Mouse (Mus musculus): ENCODE data around the gene Lrmp. TPM values are rescaled to one million over a fixed set of nuclear protein-coding genes. Genes with fewer than 3 reads are reported as not detected.

The Lrmp gene
- polyA plus RNA-seq, 1 experiment from 2014 or later = 4.8 TPM

- H3K27ac ChIP-seq = no peak overlapping the region
- 54% methylated on average over 5 of the region's 5 CpGs for WGBS
- peaks cover 10% of the 10 kb centered on the region; the same call in 1 of the 2 replicates for H3K4me1 ChIP-seq
- no peaks in the 10 kb centered on the region for H3K27me3 ChIP-seq (ENCODE audit: insufficient read depth, poor library complexity, severe bottlenecking)
- H3K9me3 ChIP-seq = peaks cover 7% of the 10 kb centered on the region; the same call in 1 of the 2 replicates
- no peaks in the 10 kb centered on the region for H3K36me3 ChIP-seq
- DNase-seq (ENCODE audit: low spot score) = no peak
- no peak overlapping the region for H3K4me3 ChIP-seq
These were observed 45.1 kb downstream of the Lrmp start for GRCm38 (mm10) chr6:145160581-145160980.

DNA sequence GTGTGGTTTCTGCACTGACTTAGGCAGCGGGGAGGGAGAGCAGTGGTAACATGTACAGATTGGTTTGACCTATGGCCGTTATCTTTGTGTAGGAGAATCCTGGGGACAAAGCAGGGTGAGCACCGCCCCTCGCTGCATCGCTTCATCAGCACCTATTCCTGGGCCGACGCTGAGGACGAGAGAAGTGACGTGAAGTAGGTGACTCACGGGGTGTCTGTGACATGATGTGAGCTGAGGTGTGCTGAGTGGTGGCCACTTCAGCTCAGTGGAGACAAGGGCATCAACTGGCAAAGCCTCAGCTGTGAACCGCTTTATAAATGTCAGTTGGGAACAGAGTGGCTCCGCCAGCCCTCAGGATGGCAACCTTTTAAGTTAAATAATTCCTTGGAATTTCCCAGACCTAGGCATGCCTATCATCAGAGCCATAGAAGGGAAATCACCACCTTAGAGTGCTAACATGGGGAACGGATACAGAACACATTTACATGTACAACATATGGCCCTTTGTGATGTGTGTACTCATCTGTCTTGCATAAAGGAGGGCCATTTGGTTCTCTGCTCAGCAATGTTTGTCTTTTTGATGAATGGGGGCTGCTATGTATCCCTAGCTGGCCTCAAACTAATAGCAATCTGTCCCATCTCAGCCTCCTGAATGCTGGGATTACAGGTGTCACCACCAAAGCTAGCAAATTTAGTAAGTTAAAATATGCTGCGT lies 56.6 kb downstream of the Lrmp start:
- no peaks in the 10 kb centered on the region for H3K9me3 ChIP-seq
- H3K4me1 ChIP-seq = peaks cover 61% of the 10 kb centered on the region
- H3K4me3 ChIP-seq = peak overlapping the region; percentile 22
- peaks cover 28% of the 10 kb centered on the region for H3K27me3 ChIP-seq (ENCODE audit: insufficient read depth, poor library complexity, severe bottlenecking)
- no peaks in the 10 kb centered on the region for H3K36me3 ChIP-seq
- 46% methylated on average over 14 of the region's 14 CpGs for WGBS
- peak; percentile 87 for DNase-seq (ENCODE audit: low spot score)
- H3K27ac ChIP-seq = peak overlapping the region; percentile 56

- peak; percentile 89 for DNase-seq (ENCODE audit: low spot score)
- Histone ChIP-seq H3K4me1 (peaks cover 64% of the 10 kb centered on the region), H3K27me3 (ENCODE audit: insufficient read depth, poor library complexity, severe bottlenecking) (peaks cover 44% of the 10 kb centered on the region), H3K36me3 (no peaks in the 10 kb centered on the region), H3K27ac (peak overlapping the region; percentile 76), H3K9me3 (no peaks in the 10 kb centered on the region), H3K4me3 (peak overlapping the region; percentile 10; the same call in 1 of the 2 replicates)
- WGBS = 2% methylated on average over 11 of the region's 11 CpGs
These were observed 58.3 kb downstream of the Lrmp start for GRCm38 (mm10) chr6:145173781-145174191.

GRCm38 (mm10) chr6:145175571-145175981 lies 60.1 kb downstream of the Lrmp start:
- H3K4me1 ChIP-seq = peaks cover 70% of the 10 kb centered on the region
- peaks cover 44% of the 10 kb centered on the region for H3K27me3 ChIP-seq (ENCODE audit: insufficient read depth, poor library complexity, severe bottlenecking)
- WGBS = 34% methylated on average over 9 of the region's 9 CpGs
- H3K36me3 ChIP-seq = no peaks in the 10 kb centered on the region
- no peak overlapping the region for H3K27ac ChIP-seq
- H3K4me3 ChIP-seq = peak overlapping the region; percentile 32
- no peaks in the 10 kb centered on the region for H3K9me3 ChIP-seq
- no peak for DNase-seq (ENCODE audit: low spot score)

DNA sequence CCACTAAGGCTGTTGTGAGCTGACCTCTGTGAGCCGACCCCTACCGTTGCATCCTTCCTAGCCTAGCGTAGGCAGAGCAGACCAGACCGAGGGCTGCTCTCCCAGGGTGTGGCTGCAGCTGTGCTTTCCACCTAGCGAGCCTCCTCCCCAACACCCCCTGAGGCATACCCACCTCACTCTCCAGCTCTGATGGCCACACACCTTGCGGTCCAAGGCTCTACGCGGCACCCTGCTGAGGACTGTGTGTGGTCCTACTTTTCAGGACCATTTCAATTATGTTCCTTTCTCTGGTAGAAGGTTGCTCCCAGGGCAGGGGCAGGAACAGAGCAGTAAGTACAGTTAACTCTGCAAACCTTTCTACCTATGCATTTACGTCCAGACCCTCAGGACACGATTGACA lies 61.0 kb downstream of the Lrmp start:
- DNase-seq (ENCODE audit: low spot score) = no peak
- Histone ChIP-seq H3K9me3 (no peaks in the 10 kb centered on the region), H3K27ac (no peak overlapping the region), H3K4me1 (peaks cover 70% of the 10 kb centered on the region), H3K4me3 (no peak overlapping the region), H3K36me3 (no peaks in the 10 kb centered on the region), H3K27me3 (ENCODE audit: insufficient read depth, poor library complexity, severe bottlenecking) (peaks cover 44% of the 10 kb centered on the region)
- 46% methylated on average over 10 of the region's 10 CpGs for WGBS

DNA sequence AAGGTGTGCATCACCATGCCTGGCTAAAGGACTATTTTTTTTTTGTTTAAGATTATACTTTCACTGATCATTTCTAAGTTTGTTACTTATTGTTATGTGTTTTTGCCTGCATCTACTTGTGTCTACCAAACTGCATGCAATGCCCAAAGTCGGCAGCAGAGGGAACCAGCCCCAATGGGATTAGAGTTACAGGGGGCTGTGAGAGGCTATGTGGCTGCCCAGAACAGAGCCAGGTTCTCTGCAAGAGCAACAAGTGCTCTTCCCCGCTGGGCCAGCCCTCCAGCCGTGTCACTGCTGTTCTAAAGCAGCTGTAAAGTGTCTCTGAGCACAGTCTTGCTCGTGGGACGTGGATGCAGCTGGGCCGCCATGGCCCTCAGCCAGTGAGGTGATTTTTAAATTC lies 64.2 kb downstream of the Lrmp start:
- no peak overlapping the region for H3K27ac ChIP-seq
- H3K36me3 ChIP-seq = no peaks in the 10 kb centered on the region
- 26% methylated on average over 6 of the region's 6 CpGs for WGBS
- DNase-seq (ENCODE audit: low spot score) = no peak
- no peaks in the 10 kb centered on the region for H3K9me3 ChIP-seq
- peaks cover 39% of the 10 kb centered on the region for H3K27me3 ChIP-seq (ENCODE audit: insufficient read depth, poor library complexity, severe bottlenecking)
- H3K4me3 ChIP-seq = no peak overlapping the region
- H3K4me1 ChIP-seq = peaks cover 46% of the 10 kb centered on the region

DNA sequence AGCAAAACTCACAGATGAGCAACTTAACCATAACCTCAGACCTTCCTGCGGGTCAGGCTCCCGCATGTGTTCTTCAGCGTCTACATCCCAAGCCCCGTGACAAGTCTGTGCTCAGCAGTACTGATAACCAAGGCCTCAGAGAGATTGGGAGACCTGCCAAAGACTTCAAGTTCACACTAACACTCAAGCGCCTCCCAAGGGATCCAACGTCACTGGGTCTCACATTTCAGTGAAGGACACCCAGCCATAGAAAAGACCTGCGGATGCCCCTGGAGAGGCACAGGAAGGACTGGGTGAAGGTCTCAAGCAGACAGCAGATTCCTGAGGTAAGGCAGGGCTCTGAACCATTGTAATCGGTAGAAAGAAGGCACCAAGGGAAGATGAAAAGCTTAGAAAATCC lies 66.6 kb downstream of the Lrmp start:
- Histone ChIP-seq H3K27me3 (ENCODE audit: insufficient read depth, poor library complexity, severe bottlenecking) (peaks cover 15% of the 10 kb centered on the region), H3K27ac (peak overlapping the region; percentile 64; the same call in 1 of the 2 replicates), H3K36me3 (no peaks in the 10 kb centered on the region), H3K4me1 (peaks cover 22% of the 10 kb centered on the region), H3K9me3 (no peaks in the 10 kb centered on the region), H3K4me3 (peak overlapping the region; percentile 0)
- DNase-seq (ENCODE audit: low spot score) = peak; percentile 83
- 32% methylated on average over 8 of the region's 8 CpGs for WGBS

DNA sequence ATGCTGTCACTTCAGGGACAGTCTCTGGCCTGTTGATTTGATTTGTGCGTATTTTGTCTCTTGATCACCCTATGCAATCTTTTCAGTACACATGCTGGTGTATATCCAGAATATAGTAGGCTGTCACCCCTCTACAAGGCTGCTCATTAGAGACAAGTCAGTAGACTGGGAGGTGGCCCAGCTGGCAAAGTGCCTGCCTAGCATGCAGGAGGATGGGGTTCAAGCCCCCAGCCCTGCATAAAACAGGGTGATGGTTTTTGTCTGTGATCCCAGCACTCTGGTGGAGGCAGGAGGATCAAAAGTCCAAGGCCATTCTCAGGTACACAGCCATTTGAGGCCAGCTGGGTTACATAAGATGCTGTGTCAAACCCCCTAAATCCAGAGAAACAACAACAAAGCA lies 70.6 kb downstream of the Lrmp start:
- H3K36me3 ChIP-seq = no peaks in the 10 kb centered on the region
- peaks cover 11% of the 10 kb centered on the region for H3K4me1 ChIP-seq
- peaks cover 15% of the 10 kb centered on the region for H3K27me3 ChIP-seq (ENCODE audit: insufficient read depth, poor library complexity, severe bottlenecking)
- no peak overlapping the region for H3K4me3 ChIP-seq
- no peak for DNase-seq (ENCODE audit: low spot score)
- H3K27ac ChIP-seq = no peak overlapping the region
- 87% methylated on average over 1 of the region's 1 CpGs for WGBS
- no peaks in the 10 kb centered on the region for H3K9me3 ChIP-seq

DNA sequence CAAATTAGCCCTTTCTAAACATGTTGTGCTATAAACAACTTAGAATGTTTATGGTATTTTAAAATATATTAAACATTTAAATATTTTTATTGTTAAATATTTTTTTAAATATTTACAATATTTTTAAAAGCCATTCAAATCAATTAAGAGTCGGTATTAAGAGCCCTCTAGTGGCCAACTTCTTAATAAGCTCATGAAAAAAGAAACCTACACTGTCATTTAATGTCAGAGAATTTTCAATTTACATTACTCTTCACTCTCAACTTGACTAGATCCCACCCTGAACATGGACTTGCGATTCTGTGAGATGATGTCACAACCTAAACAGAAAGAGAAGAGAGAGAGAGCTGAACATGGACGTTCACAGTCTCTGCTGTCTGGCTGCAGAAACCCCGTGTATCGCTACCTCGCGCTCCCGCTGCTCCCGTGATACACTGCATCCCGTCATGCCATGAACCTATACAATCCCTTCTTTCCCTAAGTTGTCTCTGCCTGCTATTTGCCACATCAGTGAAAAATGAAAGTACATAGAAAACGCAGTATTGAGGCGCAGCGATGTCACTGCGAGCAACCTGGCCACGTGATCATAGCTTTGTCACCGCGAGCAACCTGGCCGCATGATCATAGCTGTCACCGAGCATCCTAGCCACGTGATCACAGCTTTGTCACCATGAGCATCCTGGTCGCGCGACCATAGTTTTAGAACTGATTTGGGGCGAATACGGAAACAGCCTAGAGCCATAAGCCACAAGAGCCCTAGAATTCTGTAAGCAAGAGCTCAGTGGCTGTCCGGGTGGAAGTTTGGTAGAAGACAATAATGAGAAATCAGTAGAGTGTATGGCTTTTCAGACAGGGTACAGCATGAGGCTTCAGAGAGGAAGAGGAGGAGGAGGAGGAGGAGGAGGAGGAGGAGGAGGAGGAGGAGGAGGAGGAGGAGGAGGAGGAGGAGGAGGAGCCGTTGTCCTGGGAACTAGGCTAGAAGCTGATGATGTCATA lies 71.9 kb downstream of the Lrmp start:
- Histone ChIP-seq H3K27me3 (ENCODE audit: insufficient read depth, poor library complexity, severe bottlenecking) (peaks cover 18% of the 10 kb centered on the region), H3K4me3 (peak overlapping the region; percentile 45), H3K27ac (no peak overlapping the region), H3K36me3 (no peaks in the 10 kb centered on the region), H3K9me3 (no peaks in the 10 kb centered on the region), H3K4me1 (no peaks in the 10 kb centered on the region)
- 52% methylated on average over 27 of the region's 27 CpGs for WGBS
- DNase-seq (ENCODE audit: low spot score) = no peak

- no peak overlapping the region for H3K4me3 ChIP-seq
- no peak overlapping the region for H3K27ac ChIP-seq
- no peaks in the 10 kb centered on the region for H3K36me3 ChIP-seq
- peak; percentile 53 for DNase-seq (ENCODE audit: low spot score)
- H3K9me3 ChIP-seq = no peaks in the 10 kb centered on the region
- H3K4me1 ChIP-seq = no peaks in the 10 kb centered on the region
- 86% methylated on average over 3 of the region's 3 CpGs for WGBS
- peaks cover 11% of the 10 kb centered on the region; the same call in 1 of the 2 replicates for H3K27me3 ChIP-seq (ENCODE audit: insufficient read depth, poor library complexity, severe bottlenecking)
These were observed 77.6 kb downstream of the Lrmp start for GRCm38 (mm10) chr6:145193038-145193437.

GRCm38 (mm10) chr6:145193446-145193845 lies 78.0 kb downstream of the Lrmp start:
- Histone ChIP-seq H3K4me3 (no peak overlapping the region), H3K9me3 (no peaks in the 10 kb centered on the region), H3K4me1 (no peaks in the 10 kb centered on the region), H3K27me3 (ENCODE audit: insufficient read depth, poor library complexity, severe bottlenecking) (peaks cover 7% of the 10 kb centered on the region; the same call in 1 of the 2 replicates), H3K27ac (no peak overlapping the region), H3K36me3 (no peaks in the 10 kb centered on the region)
- peak; percentile 27 for DNase-seq (ENCODE audit: low spot score)
- WGBS = 72% methylated on average over 11 of the region's 11 CpGs

DNA sequence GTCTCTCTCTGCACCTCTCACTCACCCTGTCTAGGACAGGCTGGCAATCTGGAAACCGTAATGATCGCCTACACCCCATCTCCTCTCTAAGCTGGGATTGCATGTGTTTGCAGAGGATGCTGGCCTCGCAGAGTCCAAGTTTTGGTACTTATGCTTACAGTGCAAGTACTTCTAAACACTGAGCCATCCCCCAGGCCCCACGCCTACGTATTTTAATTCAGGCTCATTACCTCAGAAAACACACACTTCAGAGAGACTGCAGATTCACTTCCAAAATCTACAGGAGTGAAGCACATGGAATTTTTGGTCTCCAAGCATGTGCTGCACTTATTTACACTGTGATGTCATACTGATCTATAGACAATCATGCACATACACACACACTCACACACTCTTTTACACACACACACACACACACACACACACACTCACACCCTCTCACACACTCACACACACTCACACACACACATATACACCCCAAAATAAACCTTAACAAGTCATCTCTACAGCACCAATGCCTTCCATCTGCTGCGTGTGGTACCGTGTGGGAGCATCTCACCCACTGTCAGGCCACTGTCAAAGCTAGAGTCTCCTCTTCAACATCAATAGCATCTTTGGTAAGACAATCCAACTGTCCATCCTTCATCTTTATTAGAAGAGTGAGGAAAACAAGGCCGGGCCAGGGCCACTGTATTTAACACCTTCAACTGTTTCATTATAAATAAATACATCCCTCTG lies 82.7 kb downstream of the Lrmp start:
- H3K4me3 ChIP-seq = no peak overlapping the region
- no peaks in the 10 kb centered on the region for H3K36me3 ChIP-seq
- no peaks in the 10 kb centered on the region for H3K9me3 ChIP-seq
- DNase-seq (ENCODE audit: low spot score) = peak; percentile 36
- H3K4me1 ChIP-seq = 0 out of 2 replicates have a peak, but pooled peaks cover 2% of the 10 kb centered on the region
- H3K27ac ChIP-seq = no peak overlapping the region
- WGBS = 87% methylated on average over 8 of the region's 8 CpGs
- no peaks in the 10 kb centered on the region for H3K27me3 ChIP-seq (ENCODE audit: insufficient read depth, poor library complexity, severe bottlenecking)

Measured in heart, embryonic 10.5 days (tissue).